Mouse (Mus musculus) c-Kit-positive CD71-positive TER-119-negative erythroid progenitor cells, embryonic 14.5 days (primary cell): ENCODE data around the gene Olfr1284.
"Not testable (repeated sequence)": the region's sequence is repeated elsewhere in the genome, so short reads cannot be mapped to it uniquely, and the experiment has no call there.

Experiments used
- DNase-seq: peaks from one replicate; pipeline ENCODE4 v3.0.0-alpha.2; 2013; ENCODE audit warnings: low read depth

Olfr1284 gene

DNA sequence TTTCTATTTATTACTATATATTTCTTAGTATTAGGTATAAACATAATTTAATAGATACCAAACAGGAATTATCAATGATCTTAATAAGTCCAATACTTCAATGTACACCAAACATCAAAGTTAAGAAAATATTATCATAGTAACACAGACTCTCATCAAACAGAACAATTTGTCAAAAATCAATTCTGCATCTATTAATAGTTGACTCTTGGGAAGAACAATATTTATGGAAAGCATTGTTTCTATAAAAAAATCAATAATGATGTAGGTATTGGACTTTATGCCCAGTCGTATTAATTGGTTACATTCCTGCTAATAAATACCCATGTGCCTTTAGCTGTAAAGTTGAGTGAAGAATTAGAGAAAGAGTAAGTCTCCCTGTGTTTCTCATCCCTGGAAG lies at the start of gene Olfr1284:
TSS of gene Olfr1284 (plus strand) at position 301 of the 400 bp plus-strand sequence.
- no peak for DNase-seq

DNA sequence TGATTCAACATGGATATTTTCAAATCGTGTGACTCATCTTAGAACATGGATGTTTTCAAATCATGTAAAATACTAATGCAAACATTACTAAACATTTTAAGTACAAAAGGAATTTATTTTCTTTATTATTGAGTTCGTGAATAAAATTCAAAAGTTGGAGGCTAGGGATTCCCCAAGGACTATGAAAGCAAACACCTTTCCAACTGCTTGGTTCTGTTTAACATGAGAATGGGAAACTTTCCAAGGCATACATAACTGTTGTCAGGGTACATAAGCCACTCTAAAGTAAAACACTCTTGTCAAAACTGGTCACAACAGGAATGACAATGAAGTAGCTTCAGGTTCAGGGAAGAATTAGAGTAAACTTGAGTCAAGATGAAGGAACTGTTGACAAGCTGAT lies 49.1 kb upstream of the Olfr1284 start, which contains the start of gene Olfr1281:
TSS of gene Olfr1281 (plus strand) at position 301 of the 400 bp plus-strand sequence.
- DNase-seq, result no peak

DNA sequence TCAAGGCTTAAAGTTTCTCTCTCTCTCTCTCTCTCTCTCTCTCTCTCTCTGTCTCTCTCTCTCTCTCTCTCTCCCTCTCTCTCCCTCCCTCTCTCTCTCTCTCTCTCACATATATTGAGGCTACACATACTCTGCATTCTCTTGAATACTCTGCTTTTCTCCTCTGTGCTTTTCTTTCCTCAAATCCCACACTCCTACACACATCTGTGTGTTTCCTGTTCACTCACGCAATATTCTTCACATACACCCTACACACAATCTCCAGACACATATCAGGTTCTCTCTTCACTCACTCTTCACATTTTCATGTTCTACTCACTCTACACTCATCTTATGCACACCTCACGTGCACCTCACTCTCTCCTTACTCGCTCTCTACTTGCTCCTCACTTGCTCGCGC lies 41.6 kb upstream of the Olfr1284 start:
- not testable (repeated sequence) for DNase-seq

DNA sequence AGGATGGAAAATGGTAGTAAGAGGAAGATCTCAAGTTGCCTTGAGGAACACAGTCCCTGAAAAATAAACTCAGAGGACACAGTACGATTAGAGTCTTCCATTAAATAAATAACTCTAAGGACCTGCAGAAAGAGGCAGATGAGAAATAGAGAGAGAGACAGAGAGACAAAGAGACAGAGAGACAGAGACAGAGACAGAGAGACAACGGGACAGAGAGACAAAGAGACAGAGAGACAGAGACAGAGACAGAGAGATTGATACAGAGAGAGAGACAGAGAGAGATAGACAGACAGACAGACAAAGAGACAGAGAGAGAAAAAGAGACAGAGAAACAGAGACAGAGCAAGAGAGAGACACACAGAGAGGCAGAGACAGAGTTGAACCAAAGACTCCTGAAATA lies 39.3 kb upstream of the Olfr1284 start, which contains the start of gene Olfr1282:
TSS of gene Olfr1282 (minus strand) at position 101 of the 400 bp plus-strand sequence.
- DNase-seq, result no peak

DNA sequence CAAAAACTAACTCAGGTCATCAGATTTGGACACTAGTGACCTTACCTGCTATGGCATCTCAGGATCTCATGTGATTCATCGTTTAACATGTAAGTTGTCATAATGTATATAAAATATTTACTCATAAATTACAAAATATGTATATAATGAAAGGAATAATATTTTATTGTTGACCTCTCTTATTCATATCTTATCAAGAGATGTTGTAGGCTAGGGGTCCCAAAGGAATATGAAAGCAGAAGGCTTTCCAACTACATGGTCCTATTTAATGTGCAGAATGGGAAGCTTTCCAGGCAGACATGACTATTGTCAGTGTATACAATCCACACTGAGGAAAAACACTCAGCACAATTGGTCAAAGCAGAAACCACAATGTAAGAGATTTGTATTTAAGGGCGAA lies 8.8 kb upstream of the Olfr1284 start, which contains the start of gene Olfr1283:
TSS of gene Olfr1283 (plus strand) at position 301 of the 400 bp plus-strand sequence.
- DNase-seq, result no peak

DNA sequence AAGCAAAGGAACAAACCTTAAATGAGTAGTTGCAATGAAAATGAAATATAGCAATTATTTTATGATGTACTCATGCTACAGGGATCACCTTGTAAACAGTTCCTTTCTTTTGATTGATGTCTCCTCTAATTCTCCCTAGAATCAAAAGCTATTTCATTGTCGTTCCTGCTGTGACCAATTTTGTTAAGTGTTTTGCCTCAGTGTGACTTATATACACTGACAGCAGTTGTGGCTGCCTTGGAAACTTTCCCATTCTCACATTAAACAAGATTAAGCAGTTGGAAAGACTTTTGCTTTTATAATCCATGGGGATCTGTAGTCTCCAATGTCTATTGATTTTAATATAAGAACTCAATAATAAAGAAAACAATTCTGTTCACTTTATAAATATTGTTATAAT lies 47.6 kb downstream of the Olfr1284 start, which contains the start of gene Olfr1286:
TSS of gene Olfr1286 (minus strand) at position 185 of the 400 bp plus-strand sequence.
- DNase-seq, result no peak
